Mouse (Mus musculus): ENCODE results near the gene Klf16. TPM values are rescaled to one million over a fixed set of nuclear protein-coding genes. Genes with fewer than 3 reads are reported as not detected.

The Klf16 gene
- total RNA-seq, 1 experiment = 23.5 TPM

- in situ Hi-C loops (cut with MboI; ENCODE audit: low sequenced_read_pairs in 2 of 2, unreplicated experiment in 2 of 2) = no loop called here
- H3K36me3 ChIP-seq (ENCODE audit: control insufficient read depth, insufficient read depth, low read length, poor library complexity, severe bottlenecking) = peaks cover 54% of the 10 kb centered on the region
- no peak overlapping the region for H3K27ac ChIP-seq (ENCODE audit: insufficient read depth, low read depth, low read length, poor library complexity, severe bottlenecking)
- no peak overlapping the region for H3K4me3 ChIP-seq (ENCODE audit: insufficient read depth in 1 of 2, low read depth in 1 of 2, low read length in 2 of 2, poor library complexity in 1 of 2, severe bottlenecking in 1 of 2)
- DNase-seq (ENCODE audit: low read depth, low spot score) = no peak
- TF ChIP-seq MAFK (IDR thresholded peaks at IDR 0.05; ENCODE audit: insufficient read depth, low read depth, low read length) (no peak), HCFC1 (IDR thresholded peaks at IDR 0.05; ENCODE audit: borderline replicate concordance, insufficient read depth, low read length) (no peak), ZNF384 (IDR thresholded peaks at IDR 0.05; ENCODE audit: low read depth, low read length) (no peak), CHD2 (IDR thresholded peaks at IDR 0.05; ENCODE audit: low read depth, low read length) (no peak), ZC3H11A (IDR thresholded peaks at IDR 0.05; ENCODE audit: borderline replicate concordance, low read depth, low read length) (no peak)
- no peaks in the 10 kb centered on the region for H3K9me3 ChIP-seq (ENCODE audit: control insufficient read depth, insufficient read depth, low read depth, low read length)
- H3K9ac ChIP-seq (ENCODE audit: insufficient read depth, low read depth, low read length, poor library complexity, severe bottlenecking) = no peak overlapping the region
- peaks cover 0 to 11% of the 10 kb centered on the region in 2 experiments; a peak in 1 of 4 replicates for H3K4me1 ChIP-seq (ENCODE audit: control insufficient read depth in 2 of 2, insufficient read depth in 2 of 2, low read length in 2 of 2, poor library complexity in 1 of 2)
Measured at GRCm38 (mm10) chr10:80611905-80612304, 34.8 kb upstream of the Klf16 start.

GRCm38 (mm10) chr10:80611024-80611423, 33.9 kb upstream of the Klf16 start:
- Histone ChIP-seq H3K27ac (ENCODE audit: insufficient read depth, low read depth, low read length, poor library complexity, severe bottlenecking) (no peak overlapping the region), H3K4me1 (ENCODE audit: control insufficient read depth in 2 of 2, insufficient read depth in 2 of 2, low read length in 2 of 2, poor library complexity in 1 of 2) (peaks cover 0 to 14% of the 10 kb centered on the region in 2 experiments; a peak in 1 of 4 replicates), H3K9me3 (ENCODE audit: control insufficient read depth, insufficient read depth, low read depth, low read length) (no peaks in the 10 kb centered on the region), H3K4me3 (ENCODE audit: insufficient read depth in 1 of 2, low read depth in 1 of 2, low read length in 2 of 2, poor library complexity in 1 of 2, severe bottlenecking in 1 of 2) (no peak overlapping the region), H3K9ac (ENCODE audit: insufficient read depth, low read depth, low read length, poor library complexity, severe bottlenecking) (no peak overlapping the region), H3K36me3 (ENCODE audit: control insufficient read depth, insufficient read depth, low read length, poor library complexity, severe bottlenecking) (peaks cover 60% of the 10 kb centered on the region)
- no peak for TF ChIP-seq CHD2 (IDR thresholded peaks at IDR 0.05; ENCODE audit: low read depth, low read length)
- no peak for TF ChIP-seq MAFK (IDR thresholded peaks at IDR 0.05; ENCODE audit: insufficient read depth, low read depth, low read length)
- TF ChIP-seq HCFC1 (IDR thresholded peaks at IDR 0.05; ENCODE audit: borderline replicate concordance, insufficient read depth, low read length) = no peak
- no peak for TF ChIP-seq ZNF384 (IDR thresholded peaks at IDR 0.05; ENCODE audit: low read depth, low read length)
- no peak for TF ChIP-seq ZC3H11A (IDR thresholded peaks at IDR 0.05; ENCODE audit: borderline replicate concordance, low read depth, low read length)
- no peak for DNase-seq (ENCODE audit: low read depth, low spot score)
- in situ Hi-C loops (cut with MboI; ENCODE audit: low sequenced_read_pairs in 2 of 2, unreplicated experiment in 2 of 2) = no loop called here

GRCm38 (mm10) chr10:80610116-80610785, 33.1 kb upstream of the Klf16 start:
- Histone ChIP-seq H3K4me1 (ENCODE audit: control insufficient read depth in 2 of 2, insufficient read depth in 2 of 2, low read length in 2 of 2, poor library complexity in 1 of 2) (peaks cover 0 to 14% of the 10 kb centered on the region in 2 experiments; a peak in 1 of 4 replicates), H3K9me3 (ENCODE audit: control insufficient read depth, insufficient read depth, low read depth, low read length) (no peaks in the 10 kb centered on the region), H3K9ac (ENCODE audit: insufficient read depth, low read depth, low read length, poor library complexity, severe bottlenecking) (no peak overlapping the region), H3K27ac (ENCODE audit: insufficient read depth, low read depth, low read length, poor library complexity, severe bottlenecking) (no peak overlapping the region), H3K4me3 (ENCODE audit: insufficient read depth in 1 of 2, low read depth in 1 of 2, low read length in 2 of 2, poor library complexity in 1 of 2, severe bottlenecking in 1 of 2) (no peak overlapping the region), H3K36me3 (ENCODE audit: control insufficient read depth, insufficient read depth, low read length, poor library complexity, severe bottlenecking) (peaks cover 57% of the 10 kb centered on the region)
- TF ChIP-seq ZC3H11A (IDR thresholded peaks at IDR 0.05; ENCODE audit: borderline replicate concordance, low read depth, low read length) (no peak), HCFC1 (IDR thresholded peaks at IDR 0.05; ENCODE audit: borderline replicate concordance, insufficient read depth, low read length) (no peak), MAFK (IDR thresholded peaks at IDR 0.05; ENCODE audit: insufficient read depth, low read depth, low read length) (no peak), CHD2 (IDR thresholded peaks at IDR 0.05; ENCODE audit: low read depth, low read length) (no peak), ZNF384 (IDR thresholded peaks at IDR 0.05; ENCODE audit: low read depth, low read length) (no peak)
- no peak for DNase-seq (ENCODE audit: low read depth, low spot score)
- in situ Hi-C loops (cut with MboI; ENCODE audit: low sequenced_read_pairs in 2 of 2, unreplicated experiment in 2 of 2) = no loop called here

GRCm38 (mm10) chr10:80609269-80609924, 32.3 kb upstream of the Klf16 start:
- Histone ChIP-seq H3K9me3 (ENCODE audit: control insufficient read depth, insufficient read depth, low read depth, low read length) (no peaks in the 10 kb centered on the region), H3K4me1 (ENCODE audit: control insufficient read depth in 2 of 2, insufficient read depth in 2 of 2, low read length in 2 of 2, poor library complexity in 1 of 2) (peaks cover 0 to 18% of the 10 kb centered on the region in 2 experiments; a peak in 1 of 4 replicates), H3K36me3 (ENCODE audit: control insufficient read depth, insufficient read depth, low read length, poor library complexity, severe bottlenecking) (peaks cover 51% of the 10 kb centered on the region), H3K4me3 (ENCODE audit: insufficient read depth in 1 of 2, low read depth in 1 of 2, low read length in 2 of 2, poor library complexity in 1 of 2, severe bottlenecking in 1 of 2) (no peak overlapping the region), H3K9ac (ENCODE audit: insufficient read depth, low read depth, low read length, poor library complexity, severe bottlenecking) (no peak overlapping the region), H3K27ac (ENCODE audit: insufficient read depth, low read depth, low read length, poor library complexity, severe bottlenecking) (no peak overlapping the region)
- TF ChIP-seq CHD2 (IDR thresholded peaks at IDR 0.05; ENCODE audit: low read depth, low read length) (no peak), HCFC1 (IDR thresholded peaks at IDR 0.05; ENCODE audit: borderline replicate concordance, insufficient read depth, low read length) (no peak), MAFK (IDR thresholded peaks at IDR 0.05; ENCODE audit: insufficient read depth, low read depth, low read length) (no peak), ZNF384 (IDR thresholded peaks at IDR 0.05; ENCODE audit: low read depth, low read length) (no peak), ZC3H11A (IDR thresholded peaks at IDR 0.05; ENCODE audit: borderline replicate concordance, low read depth, low read length) (no peak)
- no peak for DNase-seq (ENCODE audit: low read depth, low spot score)
- in situ Hi-C loops (cut with MboI; ENCODE audit: low sequenced_read_pairs in 2 of 2, unreplicated experiment in 2 of 2) = no loop called here
